Mouse (Mus musculus) embryonic fibroblast, embryonic 13.5 days (primary cell): ENCODE measurements around the gene Vars.

Experiments used
- CTCF ChIP-seq: IDR thresholded peaks from 2 replicates; pipeline ENCODE4 v1.5.1; 2011; ENCODE audit warnings: mild to moderate bottlenecking, control low read depth, low read length, moderate library complexity, borderline replicate concordance; ENCODE audit not compliant: insufficient read depth
- POLR2A ChIP-seq: IDR thresholded peaks from 2 replicates; pipeline ENCODE4 v1.6.1; 2011; ENCODE audit warnings: low read depth, mild to moderate bottlenecking, control low read depth, low read length, moderate library complexity

GRCm38 (mm10) chr17:34962125-34962524 is 38.7 kb upstream of the Vars start:
- TF ChIP-seq CTCF (no peak), POLR2A (no peak)
